Mouse (Mus musculus): Measurements from ENCODE around the gene Slc4a1. TPM values are rescaled to one million over a fixed set of nuclear protein-coding genes. Genes with fewer than 3 reads are reported as not detected.

Slc4a1 gene
- total RNA-seq, 2 experiments from 2014 or later: 0.32 to 0.54 TPM

GRCm38 (mm10) chr11:102353021-102353431 is 13.0 kb downstream of the Slc4a1 start:
- DNase-seq (ENCODE audit: low spot score in 2 of 2): no peak

- no peak for DNase-seq (ENCODE audit: low spot score in 2 of 2)
These were observed 13.6 kb downstream of the Slc4a1 start for GRCm38 (mm10) chr11:102352378-102352777.

- no peak for DNase-seq (ENCODE audit: low spot score in 2 of 2)
These were observed 15.0 kb downstream of the Slc4a1 start for GRCm38 (mm10) chr11:102350981-102351523.

- no peak for DNase-seq (ENCODE audit: low spot score in 2 of 2)
These were observed 15.6 kb downstream of the Slc4a1 start for GRCm38 (mm10) chr11:102350416-102350815.

GRCm38 (mm10) chr11:102349189-102349954 is 16.6 kb downstream of the Slc4a1 start:
- no peak for DNase-seq (ENCODE audit: low spot score in 2 of 2)

- DNase-seq (ENCODE audit: low spot score in 2 of 2): no peak
These were observed 17.2 kb downstream of the Slc4a1 start for GRCm38 (mm10) chr11:102348771-102349170.

- no peak for DNase-seq (ENCODE audit: low spot score in 2 of 2)
These were observed 17.9 kb downstream of the Slc4a1 start for GRCm38 (mm10) chr11:102348101-102348585.

GRCm38 (mm10) chr11:102347683-102348082 is 18.3 kb downstream of the Slc4a1 start:
- DNase-seq (ENCODE audit: low spot score in 2 of 2): no peak

GRCm38 (mm10) chr11:102346926-102347325 is 19.1 kb downstream of the Slc4a1 start:
- no peak for DNase-seq (ENCODE audit: low spot score in 2 of 2)

GRCm38 (mm10) chr11:102344458-102344857 is 21.5 kb downstream of the Slc4a1 start:
- no peak for DNase-seq (ENCODE audit: low spot score in 2 of 2)

- no peak for DNase-seq (ENCODE audit: low spot score in 2 of 2)
These were observed 23.3 kb downstream of the Slc4a1 start for GRCm38 (mm10) chr11:102342742-102343141.

- DNase-seq (ENCODE audit: low spot score in 2 of 2): no peak
These were observed 24.9 kb downstream of the Slc4a1 start for GRCm38 (mm10) chr11:102341101-102341500.

GRCm38 (mm10) chr11:102339624-102340023 is 26.4 kb downstream of the Slc4a1 start:
- no peak for DNase-seq (ENCODE audit: low spot score in 2 of 2)

- no peak for DNase-seq (ENCODE audit: low spot score in 2 of 2)
These were observed 26.8 kb downstream of the Slc4a1 start for GRCm38 (mm10) chr11:102339195-102339594.

GRCm38 (mm10) chr11:102338561-102338960 is 27.4 kb downstream of the Slc4a1 start:
- DNase-seq (ENCODE audit: low spot score in 2 of 2): peak; percentile 50 to 60

- DNase-seq (ENCODE audit: low spot score in 2 of 2): no peak
These were observed 28.1 kb downstream of the Slc4a1 start for GRCm38 (mm10) chr11:102337921-102338320.

GRCm38 (mm10) chr11:102336191-102336590 is 29.8 kb downstream of the Slc4a1 start:
- no peak for DNase-seq (ENCODE audit: low spot score in 2 of 2)

GRCm38 (mm10) chr11:102334973-102335700 is 30.9 kb downstream of the Slc4a1 start:
- no peak for DNase-seq (ENCODE audit: low spot score in 2 of 2)

GRCm38 (mm10) chr11:102334010-102334409 is 32.0 kb downstream of the Slc4a1 start:
- DNase-seq (ENCODE audit: low spot score in 2 of 2): no peak

GRCm38 (mm10) chr11:102333061-102333460 is 32.9 kb downstream of the Slc4a1 start:
- DNase-seq (ENCODE audit: low spot score in 2 of 2): no peak

- no peak for DNase-seq (ENCODE audit: low spot score in 2 of 2)
These were observed 34.2 kb downstream of the Slc4a1 start for GRCm38 (mm10) chr11:102331806-102332205.

- no peak for DNase-seq (ENCODE audit: low spot score in 2 of 2)
These were observed 36.0 kb downstream of the Slc4a1 start for GRCm38 (mm10) chr11:102330039-102330438.
